Mouse (Mus musculus) liver, postnatal 0 days (tissue): ENCODE results near the gene Sec14l3.

Experiments used
- CTCF ChIP-seq: sonication (generic); IDR thresholded peaks from 2 replicates; pipeline ENCODE4 v1.5.1; 2016; ENCODE audit warnings: antibody characterized with exemption, low read depth
- EP300 ChIP-seq: IDR thresholded peaks from 2 replicates; pipeline ENCODE4 v1.6.1; 2016; ENCODE audit warnings: antibody characterized with exemption, low read depth, mild to moderate bottlenecking

- no peak for TF ChIP-seq CTCF
- TF ChIP-seq EP300, result no peak
These were observed 21.6 kb upstream of the Sec14l3 start for GRCm38 (mm10) chr11:4043081-4043480.
